Mouse (Mus musculus): ENCODE data around the gene Nav2.

DNA sequence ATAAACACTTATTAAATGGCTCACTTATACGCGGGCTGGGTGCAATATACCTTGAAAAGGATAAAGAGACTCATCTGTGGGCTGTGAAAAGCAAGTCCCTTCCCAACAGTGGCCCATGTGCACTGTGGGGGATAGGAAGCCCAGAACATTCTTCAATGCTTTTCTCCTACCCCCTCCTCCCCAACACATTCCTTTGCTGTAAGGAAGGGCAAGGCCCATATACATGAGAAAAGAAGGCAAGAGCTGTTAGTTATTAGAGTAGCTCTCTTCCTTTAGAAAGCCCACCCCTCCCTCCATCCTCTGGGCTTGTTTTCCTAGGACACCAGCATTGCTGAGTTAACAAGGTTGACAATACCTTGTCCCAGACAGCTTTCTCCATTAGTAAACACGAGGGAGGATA, 540.1 kb downstream of the Nav2 start:
- TF ChIP-seq CTCF (IDR thresholded peaks at IDR 0.05) (no peak), POLR2A (IDR thresholded peaks at IDR 0.05; ENCODE audit: insufficient read depth, low read depth, low read length) (no peak), EP300 (IDR thresholded peaks at IDR 0.05; ENCODE audit: insufficient read depth, low read depth, low read length) (no peak)

Measured in heart, adult 2 months (tissue).